Mouse (Mus musculus) ES-Bruce4 (cell line): Measurements from ENCODE around the gene Ptgds.

Experiments
- CTCF ChIP-seq: IDR thresholded peaks from one replicate; pipeline ENCODE4 v1.8.1; 2011; ENCODE audit warnings: low read depth, low read length
- POLR2A ChIP-seq: IDR thresholded peaks from one replicate; pipeline ENCODE4 v1.8.1; 2011; ENCODE audit warnings: low read length; ENCODE audit not compliant: insufficient read depth

DNA sequence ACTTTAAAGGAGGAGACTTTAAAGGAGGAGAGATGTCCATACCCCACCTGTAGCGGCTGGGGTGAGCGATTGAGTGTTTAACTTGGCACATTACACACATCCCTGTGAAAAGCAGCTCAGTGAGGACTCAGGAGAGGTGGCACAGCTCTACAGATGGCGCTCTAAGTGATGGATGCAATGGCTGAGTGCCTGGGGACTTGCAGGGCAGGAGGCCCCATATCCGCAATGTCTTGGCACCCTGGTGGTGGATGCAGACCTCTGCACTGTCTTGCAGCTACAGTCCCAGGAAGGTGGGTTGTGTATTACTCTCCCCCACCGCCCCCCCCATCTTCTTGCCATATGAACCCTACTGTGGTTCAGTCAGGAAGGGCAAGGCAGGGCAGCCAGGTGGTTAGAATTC is 37.1 kb upstream of the Ptgds start:
- peak; percentile 36 for TF ChIP-seq CTCF
- TF ChIP-seq POLR2A = no peak
